Mouse (Mus musculus) hindbrain, embryonic 12.5 days (tissue): ENCODE data around the gene Pip5k1a. TPM values are rescaled to one million over a fixed set of nuclear protein-coding genes. Genes with fewer than 3 reads are reported as not detected.
A peak's percentile ranks its signal among the peaks of the same experiment; 100 is the strongest.

Experiments
- ATAC-seq: fragments of 200-750 bp; cut with Nextera tagmentation; 2 replicates; pipeline ENCODE4 v1.8.0; 2017; ENCODE audit warnings: moderate TSS enrichment; ENCODE audit not compliant: low FRiP score
- H3K27ac ChIP-seq: fragments of 300-500 bp; sonication (generic); 2 replicates; pipeline ENCODE4 v1.5.1; 2016; ENCODE audit warnings: mild to moderate bottlenecking
- H3K27me3 ChIP-seq: fragments of 300-500 bp; sonication (generic); 2 replicates; pipeline ENCODE4 v1.6.1; 2016; ENCODE audit warnings: mild to moderate bottlenecking
- H3K36me3 ChIP-seq: fragments of 300-500 bp; sonication (generic); 2 replicates; pipeline ENCODE4 v1.6.1; 2016; ENCODE audit warnings: mild to moderate bottlenecking
- H3K4me1 ChIP-seq: fragments of 300-500 bp; sonication (generic); 2 replicates; pipeline ENCODE4 v1.6.1; 2016
- H3K4me2 ChIP-seq: fragments of 300-500 bp; sonication (generic); replicated peaks from 2 replicates; pipeline ENCODE4 v1.6.1; 2016; ENCODE audit warnings: mild to moderate bottlenecking
- H3K4me3 ChIP-seq: fragments of 300-500 bp; sonication (generic); 2 replicates; pipeline ENCODE4 v1.5.1; 2016; ENCODE audit warnings: mild to moderate bottlenecking
- H3K9ac ChIP-seq: fragments of 300-500 bp; sonication (generic); 2 replicates; pipeline ENCODE4 v1.6.1; 2016; ENCODE audit warnings: mild to moderate bottlenecking, moderate library complexity
- H3K9me3 ChIP-seq: fragments of 300-500 bp; sonication (generic); replicated peaks from 2 replicates; pipeline ENCODE4 v1.6.1; 2016; ENCODE audit warnings: mild to moderate bottlenecking
- WGBS: fragments of 180-500 bp; shearing (Covaris S2); methylation state at CpG from one replicate; pipeline ENCODE4 v1.1.7; 2016; 5-methylcytosine and 5-hydroxymethylcytosine counted together
- polyA plus RNA-seq: library from polyadenylated mRNA; unstranded; fragments of >200 nt; fragmentation: Nextera tagmentation; extraction: Ambion mirVana; gene quantifications from 2 replicates; pipeline ENCODE4 v1.2.1, GENCODE M21; 2016

Gene Pip5k1a
- 20.4 and 21.5 TPM in 2 replicates for polyA plus RNA-seq

DNA sequence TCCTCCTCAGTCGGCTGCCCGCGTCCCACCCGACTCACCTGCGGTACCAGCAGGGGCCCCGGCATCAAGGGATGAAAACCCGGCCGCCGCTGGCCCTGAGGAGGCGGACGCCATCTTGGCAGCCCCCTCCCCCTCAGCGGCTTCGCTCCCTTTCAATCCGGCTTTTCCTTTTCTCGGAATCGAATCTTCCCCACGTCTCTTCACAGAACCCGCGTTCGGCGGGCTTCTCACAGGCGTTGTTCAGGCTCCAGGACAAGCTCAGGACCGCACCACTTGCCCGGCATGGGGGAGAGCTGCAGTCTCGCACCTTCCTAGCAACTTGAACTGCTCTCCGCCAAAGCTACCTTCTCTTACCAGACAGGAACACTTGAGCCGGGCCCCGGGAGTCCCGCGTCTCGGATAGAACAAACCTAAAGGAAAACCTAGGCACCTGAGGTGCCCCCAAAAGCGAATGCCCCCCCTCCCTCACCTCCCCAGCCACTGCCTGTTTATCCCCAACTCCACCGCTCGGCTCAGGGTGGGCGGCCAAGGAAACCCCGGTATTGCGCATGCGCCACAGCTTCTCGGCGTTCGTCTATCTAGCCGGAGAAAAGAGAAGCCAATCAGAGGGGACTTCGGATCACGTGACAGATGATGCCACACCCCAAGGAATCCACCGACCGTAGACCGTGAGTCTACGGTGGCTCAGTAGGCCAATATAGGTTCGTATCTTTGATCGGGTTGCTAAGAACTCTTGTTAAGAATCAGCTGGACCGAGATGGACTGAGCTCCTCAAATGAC is at the start of gene Pip5k1a:
Gene Pip5k1a (minus strand): TSS at position 593 of the 780 bp plus-strand sequence.
- ATAC-seq = peak; percentile 93
- H3K9me3 ChIP-seq = no peaks in the 10 kb centered on the region
- peaks cover 3% of the 10 kb centered on the region; the same call in 1 of the 2 replicates for H3K36me3 ChIP-seq
- H3K4me1 ChIP-seq = peaks cover 7% of the 10 kb centered on the region
- H3K4me2 ChIP-seq = peak within 1 kb of the TSS; percentile 67
- WGBS = under 1% methylated on average over 51 of the region's 51 CpGs
- H3K27ac ChIP-seq = peak within 1 kb of the TSS; percentile 79
- peak within 1 kb of the TSS; percentile 80 for H3K4me3 ChIP-seq
- no peaks in the 10 kb centered on the region for H3K27me3 ChIP-seq
- peak within 1 kb of the TSS; percentile 91 for H3K9ac ChIP-seq

DNA sequence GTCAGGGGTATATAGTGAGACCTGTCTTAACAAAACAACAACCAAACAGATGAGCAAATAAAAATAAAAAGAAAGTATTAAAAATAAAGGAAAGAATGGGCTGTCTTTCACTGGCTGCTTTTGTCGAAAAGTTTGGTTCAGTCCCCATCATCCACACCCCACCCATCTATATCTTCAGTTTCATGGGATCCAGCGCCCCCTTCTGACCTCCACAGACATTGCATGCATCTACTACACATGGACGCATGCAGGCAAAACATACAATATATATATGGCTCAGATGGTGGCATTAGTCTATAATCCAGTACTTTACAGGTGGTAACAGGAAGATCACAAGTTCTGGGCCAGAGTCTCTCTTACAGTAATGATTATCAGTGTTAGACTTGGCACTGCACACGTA is 47.1 kb upstream of the Pip5k1a start:
- WGBS = 59% methylated on average over 4 of the region's 4 CpGs
- Histone ChIP-seq H3K4me3 (no peak overlapping the region), H3K4me1 (no peaks in the 10 kb centered on the region), H3K27ac (no peak overlapping the region), H3K36me3 (no peaks in the 10 kb centered on the region), H3K9ac (no peak overlapping the region), H3K9me3 (no peaks in the 10 kb centered on the region), H3K27me3 (peaks cover 2% of the 10 kb centered on the region; the same call in 1 of the 2 replicates), H3K4me2 (no peak overlapping the region)
- ATAC-seq = no peak

DNA sequence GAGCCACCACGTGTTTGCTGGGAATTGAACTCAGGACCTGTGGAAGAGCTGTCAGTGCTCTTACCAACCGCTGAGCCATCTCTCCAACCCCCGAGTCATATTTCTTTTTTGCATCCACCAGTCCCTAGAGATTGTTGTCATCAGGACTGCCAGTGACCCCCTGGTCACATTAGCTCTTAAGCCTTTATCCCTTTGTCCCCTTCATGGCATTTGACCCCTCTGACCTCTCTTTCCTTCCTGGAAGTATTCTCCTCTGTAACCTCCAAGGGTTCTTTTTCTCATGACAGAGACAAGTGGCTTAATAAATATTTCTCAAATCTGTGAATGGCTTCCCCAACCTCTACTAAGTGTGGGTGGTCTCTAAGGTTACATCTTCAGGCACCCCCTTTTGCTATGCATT is 41.2 kb upstream of the Pip5k1a start:
- Histone ChIP-seq H3K4me1 (no peaks in the 10 kb centered on the region), H3K27ac (no peak overlapping the region), H3K9me3 (no peaks in the 10 kb centered on the region), H3K4me3 (no peak overlapping the region), H3K4me2 (no peak overlapping the region), H3K9ac (no peak overlapping the region), H3K36me3 (no peaks in the 10 kb centered on the region), H3K27me3 (no peaks in the 10 kb centered on the region)
- WGBS = 48% methylated on average over 3 of the region's 3 CpGs
- ATAC-seq = no peak

DNA sequence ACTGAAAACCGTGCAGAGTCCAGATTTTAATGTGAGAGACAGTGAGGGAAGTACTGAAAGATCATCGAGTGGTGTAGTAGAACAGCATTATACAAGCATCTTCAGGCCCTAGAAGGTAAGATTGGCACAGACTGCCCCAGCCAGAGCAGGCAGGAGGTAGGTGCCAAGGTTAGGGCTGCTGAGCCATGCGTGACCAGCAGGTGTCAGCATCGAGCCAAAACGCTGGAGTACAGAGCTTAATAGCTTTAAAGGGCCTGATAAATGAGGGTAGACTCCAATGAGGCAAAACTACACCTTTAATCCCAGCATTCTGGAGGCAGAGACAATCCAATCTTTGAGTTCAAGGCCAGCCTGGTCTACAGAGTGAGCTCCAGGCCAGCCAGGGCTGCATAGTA is 35.9 kb upstream of the Pip5k1a start:
- ATAC-seq = peak; percentile 79
- H3K27ac ChIP-seq = no peak overlapping the region
- peaks cover 19% of the 10 kb centered on the region for H3K36me3 ChIP-seq
- H3K4me1 ChIP-seq = 0 out of 2 replicates have a peak, but pooled peaks cover 3% of the 10 kb centered on the region
- no peak overlapping the region for H3K9ac ChIP-seq
- no peaks in the 10 kb centered on the region for H3K27me3 ChIP-seq
- H3K4me2 ChIP-seq = no peak overlapping the region
- H3K9me3 ChIP-seq = no peaks in the 10 kb centered on the region
- 10% methylated on average over 5 of the region's 5 CpGs for WGBS
- no peak overlapping the region for H3K4me3 ChIP-seq

DNA sequence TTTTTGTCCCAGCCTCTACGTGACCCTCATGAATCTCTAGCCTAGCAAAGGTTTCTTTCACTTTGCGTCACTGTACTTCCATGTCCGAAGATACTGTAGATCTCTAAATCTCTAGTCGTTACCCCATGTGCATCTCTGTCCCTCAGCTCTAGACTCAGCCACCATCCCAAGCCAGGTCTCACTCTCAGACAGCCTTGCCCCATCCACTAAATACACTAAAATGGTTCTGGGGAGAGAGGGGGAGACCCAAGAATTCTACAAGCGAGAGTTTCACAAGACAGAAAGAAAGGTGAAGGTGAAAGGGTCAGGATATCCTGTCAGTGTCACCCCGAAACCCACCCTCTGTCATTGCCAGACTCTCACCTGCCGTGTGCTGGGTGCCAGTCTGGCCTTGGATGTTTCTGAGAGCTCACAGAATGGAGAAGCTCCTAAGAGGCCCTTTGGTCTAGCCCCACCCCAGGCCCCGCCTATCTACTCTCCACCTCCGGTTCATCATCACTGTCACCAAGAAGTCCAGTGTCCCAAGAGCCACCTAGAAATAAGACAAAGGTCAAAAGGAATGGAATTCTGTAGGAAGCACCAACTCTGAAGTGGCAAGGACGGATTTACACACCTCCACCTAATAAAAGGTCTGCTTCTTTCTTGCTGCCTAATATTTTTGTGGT is 35.4 kb upstream of the Pip5k1a start, which contains the start of gene Tnfaip8l2:
Gene Tnfaip8l2 (minus strand): TSS at position 409 of the 665 bp plus-strand sequence.
- 84% methylated on average over 10 of the region's 10 CpGs for WGBS
- H3K4me1 ChIP-seq = 0 out of 2 replicates have a peak, but pooled peaks cover 3% of the 10 kb centered on the region
- peaks cover 19% of the 10 kb centered on the region for H3K36me3 ChIP-seq
- H3K4me2 ChIP-seq = no peak within 1 kb of the TSS
- H3K27ac ChIP-seq = no peak within 1 kb of the TSS
- no peak for ATAC-seq
- no peak within 1 kb of the TSS for H3K9ac ChIP-seq
- H3K9me3 ChIP-seq = no peaks in the 10 kb centered on the region
- no peak within 1 kb of the TSS for H3K4me3 ChIP-seq
- H3K27me3 ChIP-seq = no peaks in the 10 kb centered on the region

DNA sequence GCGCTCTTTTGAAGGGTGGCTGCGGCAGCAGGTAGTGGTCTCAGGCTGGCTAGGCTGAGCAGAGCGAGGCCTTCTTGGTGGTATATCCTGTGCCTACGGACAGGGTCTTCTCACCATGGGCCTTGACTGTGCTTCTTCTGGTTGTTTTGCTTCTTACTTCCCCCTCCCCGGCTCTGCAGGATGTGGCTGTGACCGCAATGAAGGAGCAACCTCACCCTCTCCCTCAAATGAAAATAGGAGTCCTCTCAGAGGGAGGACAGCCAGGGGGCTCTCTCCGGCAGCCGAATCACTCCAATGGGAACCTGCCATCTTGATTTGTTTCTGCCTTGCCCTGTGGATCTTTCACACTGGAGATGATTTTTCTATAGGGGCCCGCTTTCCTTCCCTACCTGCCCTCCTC is 34.7 kb upstream of the Pip5k1a start:
- H3K36me3 ChIP-seq = peaks cover 19% of the 10 kb centered on the region
- H3K4me2 ChIP-seq = no peak overlapping the region
- 0 out of 2 replicates have a peak, but pooled peaks cover 3% of the 10 kb centered on the region for H3K4me1 ChIP-seq
- no peak overlapping the region for H3K4me3 ChIP-seq
- no peak overlapping the region for H3K9ac ChIP-seq
- no peaks in the 10 kb centered on the region for H3K9me3 ChIP-seq
- 94% methylated on average over 9 of the region's 9 CpGs for WGBS
- H3K27me3 ChIP-seq = no peaks in the 10 kb centered on the region
- no peak overlapping the region for H3K27ac ChIP-seq
- no peak for ATAC-seq

DNA sequence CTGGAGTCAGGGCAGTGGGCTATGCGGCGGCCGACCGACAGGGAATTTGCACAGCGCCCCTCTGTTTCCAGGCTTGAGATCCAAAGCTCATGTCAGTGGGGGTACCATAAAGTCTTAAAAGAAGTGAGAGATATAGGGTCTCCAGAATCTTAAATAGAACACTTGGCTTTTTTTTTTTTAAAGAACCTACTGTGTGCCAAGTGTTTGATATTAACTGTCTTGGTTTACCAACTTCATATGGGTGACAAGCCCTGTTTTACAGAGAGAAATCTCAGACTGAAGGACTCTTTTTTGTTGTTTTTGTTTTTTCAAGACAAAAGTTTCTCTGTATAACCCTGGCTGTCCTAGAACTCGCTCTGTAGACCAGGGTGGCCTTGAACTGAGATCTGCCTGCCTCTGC is 34.1 kb upstream of the Pip5k1a start:
- WGBS = 83% methylated on average over 6 of the region's 6 CpGs
- Histone ChIP-seq H3K27ac (no peak overlapping the region), H3K9ac (no peak overlapping the region), H3K4me3 (no peak overlapping the region), H3K27me3 (no peaks in the 10 kb centered on the region), H3K4me1 (peaks cover 7% of the 10 kb centered on the region), H3K4me2 (no peak overlapping the region), H3K9me3 (no peaks in the 10 kb centered on the region), H3K36me3 (peaks cover 19% of the 10 kb centered on the region)
- no peak for ATAC-seq

DNA sequence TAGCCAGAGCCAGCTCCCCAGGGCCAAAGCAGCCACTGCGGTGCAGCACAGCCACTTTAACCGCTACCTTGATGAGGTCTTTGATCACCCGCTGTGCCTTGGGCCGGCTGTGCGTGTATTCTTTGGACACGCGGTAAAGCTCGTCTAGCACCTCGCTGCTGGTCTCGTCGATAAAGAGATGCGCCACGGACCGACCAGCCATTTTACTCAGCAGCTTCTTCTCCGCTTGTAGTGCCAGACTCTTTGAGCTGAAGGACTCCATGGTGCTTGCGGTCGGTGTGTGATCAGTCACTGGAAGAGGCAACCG is 33.5 kb upstream of the Pip5k1a start:
- Histone ChIP-seq H3K27ac (no peak overlapping the region), H3K4me3 (no peak overlapping the region), H3K9me3 (no peaks in the 10 kb centered on the region), H3K4me1 (peaks cover 13% of the 10 kb centered on the region), H3K9ac (no peak overlapping the region), H3K36me3 (peaks cover 19% of the 10 kb centered on the region), H3K27me3 (no peaks in the 10 kb centered on the region), H3K4me2 (no peak overlapping the region)
- WGBS = 61% methylated on average over 18 of the region's 18 CpGs
- ATAC-seq = no peak

DNA sequence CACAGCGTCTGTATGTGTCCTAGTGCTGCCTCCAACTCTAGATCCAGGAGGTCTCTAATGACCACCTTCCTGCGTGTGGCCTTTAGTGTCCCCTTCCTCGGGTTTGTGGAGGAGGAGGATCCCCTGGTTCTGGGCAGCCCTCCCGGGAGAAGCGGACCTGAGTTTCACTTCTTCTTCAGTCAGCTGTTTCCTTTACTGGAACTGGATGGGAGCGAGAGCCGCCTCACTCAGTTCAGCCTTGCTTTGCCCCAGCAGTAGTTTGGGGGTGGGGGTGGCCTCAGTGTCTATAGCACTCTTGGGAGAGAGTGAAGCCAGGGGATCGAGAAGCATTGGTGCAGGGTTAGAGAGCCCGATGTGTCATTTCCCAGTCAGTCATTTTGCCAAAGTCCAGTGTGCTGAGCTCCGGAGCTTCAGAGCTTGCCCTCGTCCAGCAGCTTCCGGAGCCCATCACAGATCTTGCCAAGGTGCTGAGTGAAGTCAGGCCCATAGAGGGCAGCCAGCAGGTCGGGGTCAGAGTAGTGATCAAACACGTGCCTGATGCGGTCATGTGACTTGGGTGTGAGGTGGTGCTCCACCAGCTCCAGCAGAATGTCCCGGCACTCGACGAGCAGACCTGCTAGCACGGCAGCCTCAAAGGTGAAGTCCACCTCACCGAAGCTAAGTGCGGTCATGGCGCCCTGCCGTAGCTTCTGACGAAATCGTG is 33.0 kb upstream of the Pip5k1a start:
- no peak overlapping the region for H3K9ac ChIP-seq
- no peak overlapping the region for H3K4me2 ChIP-seq
- no peak for ATAC-seq
- no peaks in the 10 kb centered on the region for H3K9me3 ChIP-seq
- no peaks in the 10 kb centered on the region for H3K27me3 ChIP-seq
- 73% methylated on average over 25 of the region's 25 CpGs for WGBS
- peaks cover 19% of the 10 kb centered on the region for H3K36me3 ChIP-seq
- peaks cover 17% of the 10 kb centered on the region for H3K4me1 ChIP-seq
- H3K27ac ChIP-seq = no peak overlapping the region
- no peak overlapping the region for H3K4me3 ChIP-seq

DNA sequence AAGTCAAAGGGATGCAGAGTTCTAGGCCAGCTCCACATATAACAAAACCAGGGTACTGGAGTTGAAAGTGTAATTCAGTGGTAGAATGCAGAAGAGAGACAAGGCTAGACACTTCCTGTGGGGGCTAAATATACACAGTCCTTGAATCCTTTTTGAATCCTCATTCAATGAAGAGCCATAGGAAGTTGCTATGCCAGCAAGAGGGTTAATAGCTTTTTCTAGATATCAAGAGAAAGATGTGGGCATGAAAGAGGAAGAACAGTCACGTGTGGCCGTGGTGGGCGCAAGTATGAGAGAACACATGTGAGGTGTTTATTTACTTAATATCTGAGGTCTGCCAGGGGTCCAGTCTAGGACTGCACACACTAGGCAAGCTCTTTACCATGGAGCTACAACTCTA is 29.6 kb upstream of the Pip5k1a start:
- H3K4me1 ChIP-seq = peaks cover 26% of the 10 kb centered on the region
- H3K27me3 ChIP-seq = no peaks in the 10 kb centered on the region
- H3K36me3 ChIP-seq = peaks cover 27% of the 10 kb centered on the region
- no peak for ATAC-seq
- H3K4me2 ChIP-seq = no peak overlapping the region
- H3K4me3 ChIP-seq = no peak overlapping the region
- 95% methylated on average over 3 of the region's 3 CpGs for WGBS
- H3K9ac ChIP-seq = no peak overlapping the region
- no peaks in the 10 kb centered on the region for H3K9me3 ChIP-seq
- no peak overlapping the region for H3K27ac ChIP-seq

DNA sequence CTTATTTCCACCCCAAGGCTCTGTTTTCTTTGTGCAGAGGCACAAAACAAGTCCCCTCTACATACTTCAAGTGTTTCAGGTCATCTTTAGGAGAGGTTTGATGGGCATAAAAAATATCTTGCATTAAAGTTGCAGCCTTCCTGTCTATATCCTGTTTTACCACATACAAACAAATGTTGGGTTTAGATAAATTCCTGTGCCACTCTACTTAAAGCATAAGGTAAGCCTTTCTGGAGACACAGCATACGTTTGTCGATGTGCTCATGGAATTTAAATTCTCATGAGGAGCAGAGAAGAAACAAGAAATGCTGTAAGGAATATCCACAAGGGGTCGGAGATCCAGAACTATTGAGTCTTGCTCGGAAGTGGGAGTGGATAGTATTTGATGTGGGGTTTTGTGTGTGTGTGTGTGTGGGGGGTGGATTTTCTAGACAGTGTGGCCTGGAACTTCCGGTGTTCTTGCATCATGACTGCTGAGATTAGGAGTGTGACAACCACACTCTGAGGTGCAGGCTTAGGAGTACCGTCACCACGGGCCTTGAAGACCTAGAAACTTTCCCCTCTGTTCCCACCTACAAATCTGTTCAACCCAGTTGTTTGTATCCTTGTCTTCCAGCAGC is 28.8 kb upstream of the Pip5k1a start:
- peak overlapping the region; percentile 27; the same call in 1 of the 2 replicates for H3K4me3 ChIP-seq
- no peaks in the 10 kb centered on the region for H3K9me3 ChIP-seq
- H3K4me1 ChIP-seq = peaks cover 26% of the 10 kb centered on the region
- no peaks in the 10 kb centered on the region for H3K27me3 ChIP-seq
- WGBS = 91% methylated on average over 7 of the region's 7 CpGs
- H3K27ac ChIP-seq = no peak overlapping the region
- H3K36me3 ChIP-seq = peaks cover 29% of the 10 kb centered on the region
- no peak overlapping the region for H3K9ac ChIP-seq
- H3K4me2 ChIP-seq = peak overlapping the region; percentile 52
- no peak for ATAC-seq

DNA sequence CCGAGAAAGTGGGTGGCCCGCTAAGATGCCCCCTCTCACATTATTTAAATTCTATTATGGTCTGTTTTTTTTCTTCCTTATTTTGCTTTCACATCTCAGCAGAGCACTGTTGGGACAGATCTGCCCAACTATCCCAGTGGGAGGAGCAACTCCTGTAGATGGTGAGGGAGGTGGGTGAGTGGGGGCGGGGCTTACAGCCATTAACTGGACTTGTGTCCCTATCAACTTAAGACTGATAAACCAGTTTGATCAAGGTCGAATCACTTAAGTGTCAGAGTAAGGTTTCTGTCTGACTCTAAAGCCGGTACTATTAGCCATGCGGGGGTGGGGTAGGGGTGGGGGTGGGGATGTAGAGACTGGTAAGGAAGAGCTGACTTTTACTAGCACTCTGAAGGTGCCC is 28.3 kb upstream of the Pip5k1a start:
- H3K4me3 ChIP-seq = peak overlapping the region; percentile 27
- no peaks in the 10 kb centered on the region for H3K27me3 ChIP-seq
- no peak for ATAC-seq
- peak overlapping the region; percentile 52 for H3K4me2 ChIP-seq
- no peak overlapping the region for H3K27ac ChIP-seq
- H3K36me3 ChIP-seq = peaks cover 28% of the 10 kb centered on the region
- no peak overlapping the region for H3K9ac ChIP-seq
- WGBS = 31% methylated on average over 6 of the region's 6 CpGs
- peaks cover 23% of the 10 kb centered on the region for H3K4me1 ChIP-seq
- no peaks in the 10 kb centered on the region for H3K9me3 ChIP-seq
